Mouse (Mus musculus): ENCODE measurements around the gene Adssl1.

The Adssl1 gene

GRCm38 (mm10) chr12:112675245-112676035, 55.6 kb downstream of the Adssl1 start:
- peak; percentile 76 to 86 for DNase-seq (ENCODE audit: low spot score in 2 of 2)

DNA sequence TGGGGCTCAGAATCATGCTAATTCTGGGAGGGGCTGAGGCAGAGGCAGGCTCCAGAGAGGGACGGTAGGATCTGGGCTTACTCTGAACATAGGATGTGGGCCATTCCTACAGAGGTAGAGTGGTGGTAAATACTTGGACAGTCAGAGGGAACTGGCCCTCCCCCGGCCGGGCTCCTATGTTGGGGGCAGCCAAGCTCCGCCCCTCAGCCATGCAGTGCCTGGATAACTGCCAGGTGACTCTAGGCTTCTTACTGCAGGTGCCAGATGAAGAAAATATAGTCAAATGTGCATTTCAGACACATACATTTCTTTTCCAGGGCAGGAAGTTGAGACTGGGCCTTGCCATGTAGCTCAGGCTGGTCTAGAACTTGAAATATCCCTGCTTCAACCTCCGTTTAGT, 57.2 kb downstream of the Adssl1 start:
- no peak for DNase-seq (ENCODE audit: low spot score in 2 of 2)

DNA sequence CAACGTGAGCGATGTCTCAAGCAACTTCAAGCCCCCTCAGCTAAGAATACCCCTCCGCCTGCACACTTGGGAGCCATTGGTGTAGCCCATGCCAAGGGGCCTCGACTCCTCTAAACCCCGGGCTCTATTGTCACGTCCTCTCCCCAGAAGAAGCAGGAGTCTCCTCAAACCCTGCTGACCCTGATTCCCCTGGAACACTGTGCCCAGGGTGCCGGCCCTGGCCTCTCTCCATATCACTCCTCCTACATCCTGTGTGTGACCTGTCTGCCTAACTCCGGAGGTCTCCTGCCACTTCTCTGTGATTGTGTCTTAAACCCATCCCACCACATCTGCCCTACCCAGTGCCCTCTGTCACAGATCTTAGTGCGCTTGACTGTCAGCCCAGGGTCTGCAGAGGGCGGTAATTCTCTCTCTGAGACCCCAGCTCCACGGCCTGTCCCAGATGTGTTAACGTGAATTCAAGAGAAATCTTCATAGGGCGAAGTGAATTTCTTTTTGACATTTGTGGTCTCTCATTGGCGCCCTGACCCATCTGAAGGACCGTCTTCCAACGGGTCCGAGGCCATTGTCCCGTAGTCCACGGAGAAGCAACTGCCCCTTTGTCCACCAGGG, 58.2 kb downstream of the Adssl1 start:
- DNase-seq (ENCODE audit: low spot score in 2 of 2) = no peak

- DNase-seq (ENCODE audit: low spot score in 2 of 2) = peak; percentile 33 to 42
Measured at GRCm38 (mm10) chr12:112678555-112679026, 58.7 kb downstream of the Adssl1 start, which contains the start of gene Zbtb42. TSS of gene Zbtb42 (plus strand) at chr12:112678828.

DNA sequence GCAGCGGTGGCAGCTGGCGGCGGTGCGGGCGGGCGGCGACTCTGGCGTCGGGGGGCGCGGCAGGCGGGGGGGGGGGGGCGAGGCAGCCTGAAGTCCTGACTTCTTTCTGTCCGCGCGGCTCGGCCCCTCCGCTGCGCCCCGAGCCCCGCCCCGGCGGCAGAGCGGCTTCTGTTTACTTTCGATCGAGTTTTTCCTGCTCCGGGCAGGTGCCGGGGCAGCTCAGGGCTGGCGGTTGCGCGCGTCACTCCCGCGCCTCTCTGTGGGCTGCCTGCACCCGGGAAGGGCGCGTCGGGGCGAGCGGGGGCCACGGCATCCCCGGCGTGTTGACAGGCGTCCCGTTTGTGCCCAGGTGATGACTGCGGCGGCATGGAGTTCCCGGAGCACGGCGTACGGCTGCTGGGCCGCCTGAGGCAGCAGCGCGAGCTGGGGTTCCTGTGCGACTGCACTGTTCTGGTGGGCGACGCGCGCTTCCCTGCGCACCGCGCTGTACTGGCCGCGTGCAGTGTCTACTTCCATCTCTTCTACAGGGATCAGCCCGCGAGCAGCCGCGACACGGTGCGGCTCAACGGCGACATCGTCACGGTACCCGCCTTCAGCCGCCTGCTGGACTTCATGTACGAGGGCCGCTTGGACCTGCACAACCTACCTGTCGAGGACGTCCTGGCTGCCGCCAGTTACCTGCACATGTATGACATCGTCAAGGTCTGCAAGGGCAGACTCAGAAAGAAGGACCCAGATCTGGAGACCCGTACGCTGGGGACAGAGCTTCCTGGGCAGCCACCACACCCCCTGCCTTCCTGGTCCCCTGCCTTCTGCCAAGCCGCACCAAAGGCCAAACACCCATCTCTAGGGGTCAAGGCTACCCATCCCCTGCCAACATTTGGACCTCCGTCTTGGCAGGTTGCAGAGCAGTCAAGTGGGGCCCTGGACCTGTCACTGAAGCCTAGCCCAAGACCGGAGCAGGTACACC, 59.5 kb downstream of the Adssl1 start:
- DNase-seq (ENCODE audit: low spot score in 2 of 2) = no peak

GRCm38 (mm10) chr12:112683351-112683750, 63.5 kb downstream of the Adssl1 start:
- no peak for DNase-seq (ENCODE audit: low spot score in 2 of 2)

DNA sequence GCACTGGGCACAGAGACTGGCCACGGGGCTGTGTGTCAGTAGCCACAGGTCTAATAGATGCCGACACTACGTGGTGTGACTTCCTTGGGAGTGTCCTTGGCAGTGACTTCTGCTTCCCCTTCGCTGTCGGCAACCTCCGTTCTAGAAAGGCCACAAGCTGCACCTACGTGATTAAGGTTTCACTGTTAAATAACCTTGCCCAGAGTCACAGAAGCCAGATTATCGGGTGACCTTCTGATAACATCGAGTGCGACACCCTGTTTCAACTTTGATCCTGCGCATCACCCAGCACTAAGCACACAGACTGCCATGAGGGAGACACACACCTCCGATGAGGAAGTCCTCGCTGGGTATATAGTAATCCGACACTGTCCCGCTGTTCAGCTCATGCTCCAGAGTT, 68.6 kb downstream of the Adssl1 start:
- peak; percentile 48 to 51 for DNase-seq (ENCODE audit: low spot score in 2 of 2)
